Mouse (Mus musculus): ENCODE data around the gene Myom1. TPM values are rescaled to one million over a fixed set of nuclear protein-coding genes. Genes with fewer than 3 reads are reported as not detected.

Myom1 gene
- total RNA-seq, 2 experiments from 2014 or later = 0.05 to 1.2 TPM

DNA sequence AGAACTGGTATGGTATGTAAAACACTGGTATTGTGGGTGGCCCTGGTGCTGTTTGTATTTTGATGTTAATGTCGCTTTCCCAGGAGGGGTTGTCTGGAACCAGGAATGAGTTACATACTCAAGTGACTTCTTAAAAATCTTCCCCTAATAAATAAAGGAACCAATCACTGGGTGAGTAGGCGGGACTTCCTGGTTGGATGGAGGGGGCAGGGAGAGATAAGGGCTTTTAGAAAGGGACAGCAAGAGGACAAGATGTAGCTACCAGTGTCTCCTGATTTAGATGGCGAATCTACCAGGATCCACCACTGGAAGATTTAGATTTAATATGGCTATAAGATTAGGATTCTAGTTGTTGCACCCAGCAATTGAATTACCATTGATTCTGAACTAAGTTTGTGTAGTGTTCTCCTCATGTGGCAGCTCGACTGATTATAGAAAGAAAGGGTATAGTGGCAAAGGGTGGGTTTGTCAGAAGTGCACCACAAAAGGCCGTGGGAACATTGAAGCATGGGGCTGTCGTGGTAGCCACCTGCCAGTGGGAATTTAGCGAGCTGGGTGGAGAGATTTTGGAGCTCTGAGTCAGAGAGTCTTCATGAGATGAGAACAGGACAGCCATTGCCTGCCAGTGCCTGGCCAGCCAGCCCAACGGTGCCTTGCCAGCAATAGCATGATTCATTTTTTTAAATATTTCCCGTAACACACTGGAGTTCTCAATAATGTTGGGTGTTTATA is 9.7 kb downstream of the Myom1 start:
- ATAC-seq (replicated peaks; ENCODE audit: poor library complexity, severe bottlenecking) = no peak

DNA sequence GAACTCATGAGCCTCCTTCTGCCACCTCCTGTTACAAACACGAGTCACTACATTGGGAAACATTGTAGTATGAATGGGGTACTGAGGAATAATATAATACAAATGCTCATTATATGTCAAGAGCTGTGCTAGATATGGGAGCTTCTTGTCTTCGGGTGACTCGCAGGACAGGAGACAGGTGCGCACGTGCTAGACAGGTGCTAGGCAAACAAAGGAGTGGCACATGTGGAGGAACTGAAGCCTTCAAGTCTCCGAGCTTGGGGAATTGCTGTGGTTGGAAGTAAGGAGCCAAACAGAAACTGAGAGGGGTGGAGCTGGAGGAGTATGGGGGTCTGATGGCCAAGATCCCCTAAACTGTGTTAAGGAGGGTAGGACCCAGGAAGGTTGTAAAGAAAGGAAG is 10.7 kb downstream of the Myom1 start:
- ATAC-seq (replicated peaks; ENCODE audit: poor library complexity, severe bottlenecking) = no peak

DNA sequence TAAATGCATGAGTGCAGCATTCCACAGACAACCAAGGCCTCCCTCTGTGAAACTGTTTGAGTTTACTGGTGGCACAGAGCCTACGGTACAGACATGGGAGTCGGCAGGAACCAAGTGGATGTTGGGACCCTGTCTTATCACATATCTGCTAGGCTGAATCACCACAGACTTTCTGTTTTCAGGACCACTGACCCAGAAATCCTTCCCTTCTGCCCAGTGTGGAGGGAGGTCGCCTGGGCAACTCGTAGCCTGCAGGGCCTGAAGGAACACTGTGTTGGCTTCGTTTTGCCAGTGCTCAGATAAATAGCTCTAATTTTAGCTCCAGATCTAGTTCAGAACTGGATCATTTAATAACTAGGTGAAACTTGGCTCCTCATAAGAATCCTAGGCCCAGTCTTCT is 12.5 kb downstream of the Myom1 start:
- no peak for ATAC-seq (replicated peaks; ENCODE audit: poor library complexity, severe bottlenecking)

DNA sequence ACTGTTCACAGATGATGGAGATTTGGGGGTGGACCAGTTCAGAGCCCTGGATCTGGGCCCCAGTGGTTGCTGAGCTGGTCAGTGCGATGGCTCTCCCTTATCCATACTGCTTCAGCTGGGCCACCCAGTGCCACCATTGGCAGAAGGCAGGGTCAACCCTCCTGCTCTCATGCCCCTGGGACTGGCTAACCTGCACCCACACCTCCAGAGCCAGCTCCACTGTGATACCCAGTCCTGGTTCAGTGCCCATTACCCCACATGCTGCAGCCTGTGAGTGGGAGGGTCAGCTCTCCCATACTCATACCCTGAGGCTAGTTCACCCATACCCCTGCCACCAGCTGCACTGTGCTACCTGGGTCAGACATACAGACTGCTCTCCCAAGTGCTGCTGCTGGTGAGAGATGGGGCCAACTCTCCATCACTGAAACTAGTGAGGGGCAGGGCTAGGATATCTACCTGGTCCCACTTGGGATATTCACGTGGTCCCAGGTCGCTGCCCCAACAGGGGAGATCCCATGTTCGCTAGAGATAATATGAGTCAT is 15.1 kb downstream of the Myom1 start:
- no peak for ATAC-seq (replicated peaks; ENCODE audit: poor library complexity, severe bottlenecking)

DNA sequence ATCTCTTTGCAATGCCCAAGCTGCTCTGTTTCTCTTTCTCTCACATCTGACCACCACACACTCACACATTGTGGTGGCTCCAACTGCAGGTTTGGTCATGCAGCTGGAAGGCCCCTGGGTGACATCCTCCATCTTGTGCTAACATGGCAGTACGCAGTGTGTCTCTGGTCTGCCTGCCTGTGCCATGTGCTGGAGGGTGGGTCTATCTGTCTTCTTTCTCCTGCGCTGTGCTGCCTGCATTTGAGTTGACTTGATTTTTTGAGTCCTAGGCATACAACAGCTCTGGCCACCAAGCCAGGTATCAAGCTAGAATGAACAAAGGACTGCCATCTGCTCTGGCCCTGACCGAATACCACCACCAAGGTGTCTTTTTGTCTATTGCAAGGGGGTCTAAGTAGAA is 15.7 kb downstream of the Myom1 start:
- ATAC-seq (replicated peaks; ENCODE audit: poor library complexity, severe bottlenecking) = no peak

DNA sequence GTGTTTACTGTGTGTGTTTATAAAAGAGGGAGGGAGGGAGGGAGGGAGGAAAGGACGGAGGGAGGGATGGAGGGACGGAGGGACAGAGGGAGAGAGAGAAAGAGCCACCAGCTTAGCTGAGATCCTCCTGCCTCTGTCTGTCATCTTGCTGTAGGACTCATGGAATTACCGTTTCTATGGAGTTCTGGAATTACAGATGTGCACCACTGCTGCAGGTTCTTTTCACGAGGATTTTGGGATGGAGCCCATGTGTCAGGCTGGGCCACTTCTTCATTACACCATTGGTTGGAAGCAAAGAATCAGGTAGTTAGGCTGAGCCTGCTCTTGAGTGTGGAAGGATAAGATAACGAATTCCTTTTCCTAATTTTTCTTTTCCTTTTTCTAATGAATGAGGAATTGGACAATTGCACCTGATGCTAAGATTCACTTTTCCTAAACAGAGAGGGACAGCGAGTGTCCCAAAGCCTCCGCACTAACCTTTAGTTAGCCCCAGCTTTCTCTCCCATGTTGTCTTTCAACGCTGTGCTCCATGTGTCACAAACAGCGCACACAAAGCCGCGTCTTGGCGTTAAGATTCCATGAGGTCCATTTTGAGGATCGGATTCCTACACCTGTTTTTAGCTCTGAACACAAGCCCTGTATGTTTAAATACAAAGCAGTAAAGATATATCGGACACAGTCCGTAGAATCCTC is 16.3 kb downstream of the Myom1 start:
- no peak for ATAC-seq (replicated peaks; ENCODE audit: poor library complexity, severe bottlenecking)

DNA sequence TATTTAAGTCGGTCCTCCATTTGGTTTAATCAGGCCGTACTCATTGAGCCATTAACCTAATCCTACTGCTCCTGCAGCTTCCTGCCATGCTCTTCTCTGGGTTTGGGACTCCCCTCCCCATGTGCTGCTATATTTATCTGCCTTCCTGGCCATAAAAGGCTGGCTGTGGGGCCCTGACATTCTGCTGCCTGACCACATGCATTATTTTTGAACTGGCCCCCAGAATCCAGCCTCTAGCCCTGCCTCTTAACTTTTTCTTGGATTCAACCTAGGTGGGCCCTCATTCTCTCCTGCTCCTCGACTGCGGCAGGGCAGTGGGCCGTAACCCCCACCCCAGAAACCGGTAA is 16.8 kb downstream of the Myom1 start:
- ATAC-seq (replicated peaks; ENCODE audit: poor library complexity, severe bottlenecking) = no peak

DNA sequence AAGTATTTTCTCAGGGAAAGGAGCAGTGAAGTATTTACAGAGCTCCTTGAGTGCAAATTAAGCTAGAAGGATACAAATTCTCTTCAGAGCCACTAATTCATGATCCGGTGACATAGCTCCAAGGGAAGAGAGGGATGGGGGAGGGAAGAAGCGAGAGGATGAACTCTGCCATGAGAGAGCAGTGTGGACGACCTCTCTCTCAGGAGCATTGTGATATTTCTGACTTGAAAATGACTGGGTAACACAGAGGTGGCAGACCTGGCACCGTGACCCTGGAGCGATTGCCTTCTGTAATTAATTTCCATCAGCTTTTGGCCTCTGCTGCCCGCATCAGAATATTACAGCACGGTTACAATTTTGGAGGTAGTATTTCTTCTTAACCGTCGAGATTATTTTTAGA is 17.4 kb downstream of the Myom1 start:
- no peak for ATAC-seq (replicated peaks; ENCODE audit: poor library complexity, severe bottlenecking)

DNA sequence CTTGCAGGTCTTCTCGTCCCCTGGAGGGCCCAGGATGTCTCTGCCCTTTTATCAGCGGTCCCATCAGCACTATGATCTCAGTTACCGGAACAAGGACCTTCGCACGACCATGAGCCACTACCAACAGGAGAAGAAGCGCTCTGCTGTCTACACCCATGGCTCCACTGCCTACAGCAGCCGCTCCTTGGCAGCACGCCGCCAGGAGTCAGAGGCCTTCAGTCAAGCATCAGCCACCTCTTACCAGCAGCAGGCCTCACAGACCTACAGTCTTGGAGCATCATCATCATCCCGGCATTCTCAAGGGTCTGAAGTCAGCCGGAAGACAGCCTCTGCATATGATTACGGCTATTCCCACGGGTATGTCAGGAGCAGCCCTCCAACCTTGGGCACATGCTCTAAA is 20.4 kb downstream of the Myom1 start:
- no peak for ATAC-seq (replicated peaks; ENCODE audit: poor library complexity, severe bottlenecking)

DNA sequence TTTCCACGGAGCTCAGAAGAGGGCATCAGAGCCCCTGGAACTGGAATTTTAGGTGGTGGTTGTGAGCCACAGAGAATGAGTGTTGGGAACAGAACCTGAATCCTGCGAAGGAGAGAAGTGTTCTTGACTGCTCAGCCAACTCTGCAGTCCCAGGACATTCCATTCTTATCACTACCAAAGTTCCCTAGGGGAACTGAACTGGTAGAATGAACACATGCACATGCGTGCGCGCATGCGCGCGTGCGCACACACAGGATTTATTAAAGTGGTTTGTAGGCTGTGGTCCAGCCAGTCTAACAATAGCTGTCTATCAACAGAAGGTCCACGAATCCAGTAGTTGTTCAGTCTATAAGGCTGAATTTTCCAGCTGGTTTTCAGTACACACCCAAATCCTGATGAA is 21.6 kb downstream of the Myom1 start:
- no peak for ATAC-seq (replicated peaks; ENCODE audit: poor library complexity, severe bottlenecking)

DNA sequence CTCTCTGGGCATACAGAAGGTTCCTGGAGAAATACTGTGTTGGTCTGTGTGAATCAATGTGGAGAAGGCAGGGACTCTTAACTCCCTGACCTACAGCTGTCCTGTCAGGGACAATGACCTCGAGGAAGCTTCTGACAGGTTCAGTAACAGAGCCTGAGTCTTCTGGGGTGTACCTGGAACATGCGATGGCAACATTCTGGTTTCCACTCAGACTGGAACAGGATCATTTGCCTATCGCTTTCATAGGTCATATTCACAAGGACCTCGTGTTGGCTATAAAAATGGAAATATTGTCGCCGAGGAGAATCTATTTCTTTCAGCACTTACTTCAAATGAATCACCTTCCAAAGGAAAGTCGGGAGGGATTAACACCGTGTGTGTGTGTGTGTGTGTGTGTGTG is 23.5 kb downstream of the Myom1 start:
- ATAC-seq (replicated peaks; ENCODE audit: poor library complexity, severe bottlenecking) = no peak

DNA sequence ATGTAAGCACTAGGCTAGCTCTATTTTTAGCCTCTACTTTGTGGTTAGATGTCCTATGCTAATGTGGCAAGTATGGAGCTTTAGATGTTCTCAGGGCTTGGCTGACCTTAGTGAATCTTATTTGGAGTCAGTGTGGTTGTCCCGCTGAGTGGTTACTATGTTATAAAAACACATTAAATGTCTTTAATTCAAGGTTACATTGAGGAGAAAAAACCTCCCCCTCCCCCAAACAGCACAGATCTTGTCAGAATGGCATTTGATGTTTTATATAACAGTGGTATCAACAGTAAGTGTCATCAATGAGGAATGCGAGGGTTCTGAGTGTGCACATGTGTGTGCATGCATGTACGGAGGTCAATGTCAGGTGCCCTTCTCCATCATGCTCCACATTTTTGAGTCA is 24.8 kb downstream of the Myom1 start:
- no peak for ATAC-seq (replicated peaks; ENCODE audit: poor library complexity, severe bottlenecking)

DNA sequence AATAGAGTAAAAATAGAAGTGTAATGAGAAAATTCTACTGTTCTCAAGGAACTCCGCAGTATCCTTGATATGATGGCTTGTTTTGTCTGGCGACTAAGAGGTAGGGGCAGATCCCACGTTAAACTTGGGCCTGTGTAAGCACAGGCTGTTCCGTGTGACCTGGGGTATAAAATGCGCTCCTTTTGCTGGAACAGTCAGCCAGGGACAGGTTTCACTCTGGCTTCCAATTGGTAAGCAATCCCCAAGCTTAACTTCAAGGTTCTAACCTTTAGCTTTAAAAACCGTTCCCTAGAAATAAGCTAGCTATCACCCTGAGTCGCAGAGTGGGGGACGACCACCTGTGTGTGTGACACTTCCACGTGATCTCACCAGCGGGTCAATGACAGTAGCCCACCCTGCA is 30.3 kb downstream of the Myom1 start:
- ATAC-seq (replicated peaks; ENCODE audit: poor library complexity, severe bottlenecking) = no peak

DNA sequence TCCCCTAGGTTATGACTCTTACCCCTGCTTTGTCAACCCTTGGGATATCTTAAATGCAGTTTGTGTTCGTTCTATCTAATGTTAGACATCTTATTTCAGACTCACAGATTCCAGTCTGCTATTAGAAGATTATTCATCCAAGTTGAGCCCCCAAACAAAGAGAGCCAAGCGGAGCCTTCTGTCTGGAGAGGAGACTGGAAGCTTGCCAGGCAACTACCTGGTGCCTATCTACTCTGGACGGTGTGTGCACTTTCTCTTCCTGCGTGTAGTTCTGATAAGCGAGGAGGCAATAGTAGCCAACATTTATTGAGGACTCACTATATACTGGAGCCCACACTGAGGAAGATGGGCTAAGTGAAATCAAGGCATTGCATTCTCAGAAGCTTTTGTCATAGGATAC is 32.0 kb downstream of the Myom1 start:
- no peak for ATAC-seq (replicated peaks; ENCODE audit: poor library complexity, severe bottlenecking)

DNA sequence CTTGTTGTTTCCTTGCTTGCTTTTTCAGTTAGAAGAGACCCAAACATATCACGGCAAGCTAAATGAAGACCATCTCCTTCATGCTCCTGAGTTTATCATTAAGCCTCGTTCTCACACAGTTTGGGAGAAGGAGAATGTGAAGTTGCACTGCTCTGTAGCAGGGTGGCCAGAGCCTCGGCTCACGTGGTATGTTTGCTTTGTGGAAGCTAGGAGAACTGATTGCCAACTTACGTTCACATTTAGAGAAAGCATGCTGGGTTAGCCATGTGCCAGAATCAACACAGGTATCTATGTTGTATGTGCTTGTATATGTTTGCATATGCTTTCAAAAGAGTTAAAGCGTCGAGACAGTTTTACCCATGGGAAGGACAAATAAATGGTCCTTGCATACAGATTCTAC is 34.8 kb downstream of the Myom1 start:
- ATAC-seq (replicated peaks; ENCODE audit: poor library complexity, severe bottlenecking) = no peak

DNA sequence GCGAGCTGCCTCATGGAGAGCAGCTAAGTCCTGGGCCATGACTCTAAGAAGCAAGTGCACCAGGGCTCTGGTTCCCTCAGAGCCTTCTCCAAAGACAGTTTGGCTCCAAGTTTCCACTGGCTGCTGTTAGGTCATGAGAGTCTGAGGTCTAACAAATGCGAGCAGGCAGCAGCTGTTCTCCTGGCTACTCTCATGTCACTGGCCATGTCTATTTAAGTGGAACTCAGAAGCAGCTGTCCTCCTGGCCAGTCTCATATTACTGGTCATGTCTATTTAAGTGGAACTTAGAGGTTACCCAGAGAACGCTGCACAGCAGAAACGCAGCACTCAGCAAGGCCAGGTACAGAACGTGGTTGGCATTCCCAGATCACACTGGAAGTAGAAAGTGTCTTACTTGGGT is 36.4 kb downstream of the Myom1 start:
- ATAC-seq (replicated peaks; ENCODE audit: poor library complexity, severe bottlenecking) = no peak

DNA sequence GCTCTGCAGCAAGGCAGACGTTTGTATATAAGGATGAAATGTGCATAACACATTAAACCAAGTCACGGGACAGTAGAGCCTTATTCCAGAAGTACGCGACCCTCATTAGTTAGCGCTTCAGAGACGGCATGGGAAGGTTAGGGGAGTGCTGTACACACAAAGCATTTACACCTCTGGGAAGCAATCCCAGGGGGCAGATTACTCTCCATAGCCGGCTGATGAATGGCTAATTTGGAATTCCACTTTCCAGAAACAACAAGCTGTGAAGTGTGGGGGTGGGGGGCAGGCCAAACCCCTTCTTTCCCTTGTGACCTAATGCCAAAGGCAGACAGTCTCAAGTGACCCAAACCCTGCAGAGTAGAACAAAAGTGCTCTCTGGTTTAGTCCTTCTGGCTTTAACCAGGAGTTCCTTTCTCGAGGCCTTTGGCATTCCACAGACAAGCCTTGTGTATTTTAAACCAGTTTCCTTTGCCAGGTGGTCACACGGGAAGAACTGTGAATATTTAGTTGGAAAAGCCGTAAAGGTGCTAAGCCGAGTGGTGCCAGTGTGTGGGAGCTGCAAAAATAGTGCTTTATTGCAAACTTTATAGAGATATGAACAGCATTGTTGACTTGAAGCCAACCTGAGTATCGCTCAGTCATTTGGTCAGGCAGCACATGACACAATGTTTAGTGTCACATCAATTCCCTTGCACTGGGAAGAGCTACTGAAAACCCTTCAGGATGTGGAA is 37.6 kb downstream of the Myom1 start:
- ATAC-seq (replicated peaks; ENCODE audit: poor library complexity, severe bottlenecking) = no peak; the same call in 1 of the 2 replicates

DNA sequence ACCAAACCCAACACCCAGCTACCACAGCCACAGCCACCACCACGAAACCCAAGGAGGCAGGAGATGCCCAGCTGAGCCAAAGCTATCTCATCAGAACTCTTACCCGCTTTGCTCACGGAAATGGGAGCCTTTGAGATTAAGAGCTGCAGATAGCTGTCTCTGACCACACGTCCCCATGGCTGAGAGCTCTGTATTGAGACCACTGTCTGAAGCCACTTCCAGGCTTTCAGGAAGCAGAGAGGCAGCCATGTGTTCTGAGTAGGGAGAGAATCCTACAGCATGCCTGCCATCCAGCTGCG is 38.1 kb downstream of the Myom1 start:
- peak; percentile 50 for ATAC-seq (replicated peaks; ENCODE audit: poor library complexity, severe bottlenecking)

DNA sequence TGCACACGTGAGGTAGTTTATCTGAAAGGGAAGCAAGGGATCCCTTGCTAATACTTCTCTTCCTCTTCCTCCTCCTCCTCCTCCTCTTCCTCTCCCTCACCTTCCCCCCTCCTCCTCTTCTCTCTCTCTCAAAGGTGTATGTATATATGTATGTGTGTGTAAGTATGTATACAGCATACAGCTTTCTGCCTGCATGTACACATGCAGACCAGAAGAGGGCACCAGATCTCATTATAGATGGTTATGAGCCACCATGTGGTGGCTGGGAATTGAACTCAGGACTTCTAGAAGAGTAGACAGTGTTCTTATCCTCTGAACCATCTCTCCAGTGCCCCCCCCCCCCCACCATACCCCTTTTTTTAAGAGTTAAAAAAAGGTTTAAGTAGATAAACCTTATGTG is 40.2 kb downstream of the Myom1 start:
- ATAC-seq (replicated peaks; ENCODE audit: poor library complexity, severe bottlenecking) = 0 out of 2 replicates have a peak, but pooled peaks have one; percentile 37

DNA sequence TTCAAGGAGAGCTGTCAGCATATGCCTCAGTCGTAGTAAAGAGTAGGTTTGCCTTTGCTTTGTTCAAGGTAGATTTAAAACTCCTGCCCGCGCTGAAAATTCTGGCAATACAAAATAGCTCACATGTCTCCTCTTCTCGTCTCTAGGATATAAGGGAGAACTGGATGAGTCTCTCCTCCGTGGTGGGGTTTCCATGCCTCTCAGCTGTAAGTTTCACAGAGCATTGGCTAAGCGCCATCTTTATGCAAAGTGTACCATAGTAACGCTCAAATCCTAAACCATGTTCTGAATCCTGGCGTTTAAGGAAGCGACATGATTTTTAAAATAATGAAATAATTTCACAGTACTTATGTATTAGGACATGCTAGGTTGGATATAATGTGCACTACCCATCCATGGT is 43.2 kb downstream of the Myom1 start:
- ATAC-seq (replicated peaks; ENCODE audit: poor library complexity, severe bottlenecking) = no peak

DNA sequence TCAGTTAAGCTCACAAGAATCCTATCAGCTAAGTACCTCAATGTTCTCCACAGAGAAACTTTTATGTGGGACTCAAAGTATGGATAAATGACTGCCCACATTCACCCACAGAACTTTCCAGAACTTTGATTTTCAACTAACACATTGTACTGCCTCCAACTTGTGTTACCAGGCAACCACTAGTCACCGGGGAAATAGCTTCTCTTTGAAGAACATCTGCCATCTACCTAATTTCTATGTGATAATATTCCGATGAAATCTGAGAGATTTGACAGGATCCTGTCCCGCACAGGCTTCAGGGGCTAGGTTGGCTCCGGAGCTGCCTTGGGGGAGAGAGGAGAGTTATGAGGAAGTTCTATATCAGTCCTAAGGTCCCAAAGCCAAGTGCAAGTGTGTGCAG is 44.4 kb downstream of the Myom1 start:
- ATAC-seq (replicated peaks; ENCODE audit: poor library complexity, severe bottlenecking) = no peak

DNA sequence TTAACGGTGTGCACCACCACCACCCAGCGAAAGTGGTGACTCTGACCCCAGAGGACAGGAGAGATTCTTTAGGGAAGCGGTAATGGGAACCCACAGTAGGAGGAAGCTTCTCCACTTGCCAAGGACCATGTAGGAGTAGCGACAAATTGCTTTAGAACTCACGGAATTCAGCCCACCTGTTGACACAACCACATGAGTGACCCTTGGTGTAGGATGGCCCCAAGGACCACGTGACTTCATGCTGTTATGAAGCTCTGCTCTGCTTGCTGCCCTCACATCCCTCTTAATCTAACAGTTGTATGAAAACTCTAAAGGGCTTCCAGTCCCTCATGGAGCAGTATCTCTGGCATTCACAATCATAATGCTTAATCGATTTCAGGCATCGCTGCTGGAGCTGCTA is 46.9 kb downstream of the Myom1 start:
- ATAC-seq (replicated peaks; ENCODE audit: poor library complexity, severe bottlenecking) = no peak

Measured in granulocyte monocyte progenitor cell, adult 5-6 weeks (primary cell).